Mouse (Mus musculus): Measurements from ENCODE around the gene Slc4a4. TPM values are rescaled to one million over a fixed set of nuclear protein-coding genes. Genes with fewer than 3 reads are reported as not detected.

Gene Slc4a4
- total RNA-seq, 2 experiments from 2014 or later, result 100 to 126 TPM

- intact Hi-C loops (cut with DNase I), result no loop called here
- DNase-seq (ENCODE audit: low spot score in 2 of 2), result no peak
Observed at GRCm38 (mm10) chr5:89218709-89219108, 332.1 kb downstream of the Slc4a4 start.

- intact Hi-C loops (cut with DNase I), result loop anchor here (5.0 kb wide), 3 partner anchors 294 to 429 kb away; partner anchors contain the start of gene Slc4a4
- no peak for DNase-seq (ENCODE audit: low spot score in 2 of 2)
Observed at GRCm38 (mm10) chr5:89221658-89222057, 335.0 kb downstream of the Slc4a4 start.

DNA sequence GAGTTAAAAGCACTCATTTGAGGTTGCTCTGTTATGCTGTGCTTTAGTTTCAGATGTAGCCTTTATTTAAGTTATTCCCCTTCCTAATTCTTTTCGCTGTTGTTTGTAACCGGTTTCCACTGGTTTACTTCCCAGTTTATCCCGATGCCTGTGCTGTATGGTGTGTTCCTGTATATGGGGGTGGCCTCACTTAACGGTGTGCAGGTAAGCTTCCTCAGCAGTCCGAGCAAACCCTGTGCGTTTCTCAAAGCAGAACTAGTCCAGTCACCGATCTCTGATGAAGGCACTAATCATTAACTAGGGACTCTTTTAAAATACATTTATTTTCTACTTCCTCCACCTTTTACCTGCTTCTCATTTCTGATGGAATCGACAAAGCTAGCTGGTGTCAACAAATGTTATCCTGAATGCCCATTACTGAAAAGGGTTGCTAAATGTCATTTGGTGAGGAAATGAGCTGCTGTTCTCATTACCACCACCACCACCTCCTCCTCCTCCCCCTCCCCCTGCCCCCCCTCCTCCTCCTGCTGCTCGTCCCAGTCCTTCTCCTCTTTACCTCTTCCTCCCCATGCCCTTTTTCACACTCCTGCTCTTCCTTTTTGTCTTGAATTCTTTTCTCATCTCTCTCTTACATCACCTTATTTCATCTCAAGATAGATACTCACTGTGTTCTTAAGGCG lies 336.6 kb downstream of the Slc4a4 start:
- intact Hi-C loops (cut with DNase I), result loop anchor here (5.0 kb wide), 3 partner anchors 296 to 431 kb away; partner anchors contain the start of gene Slc4a4
- no peak for DNase-seq (ENCODE audit: low spot score in 2 of 2)

DNA sequence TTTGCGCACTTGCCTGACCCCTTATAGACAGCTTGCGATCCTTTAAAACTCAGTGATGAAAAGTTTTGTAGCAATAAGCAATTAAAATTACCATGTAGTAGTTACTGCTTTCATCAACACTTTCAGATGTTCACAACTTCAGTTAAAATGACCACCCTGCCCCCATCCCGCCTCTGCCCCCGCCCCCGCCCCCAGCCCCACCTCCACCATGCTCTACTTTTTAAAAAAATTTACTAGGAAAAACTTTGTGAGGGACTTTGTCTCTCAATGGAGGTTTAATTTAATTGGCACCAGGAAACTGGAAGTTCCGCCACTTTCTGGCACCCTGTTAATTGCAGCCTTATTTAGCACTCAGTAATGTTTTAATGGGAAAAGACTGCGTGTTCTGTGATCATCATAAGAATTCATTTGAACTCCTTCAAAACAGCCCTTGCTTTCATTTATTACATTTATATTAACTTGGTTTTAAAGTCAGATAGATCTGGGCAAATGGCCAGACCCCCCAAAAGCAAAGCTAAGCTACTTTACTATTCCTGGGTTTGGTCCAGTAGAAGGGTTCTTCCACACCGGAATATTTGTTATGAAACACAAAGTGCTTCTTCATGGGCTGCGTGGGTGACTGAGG lies 337.2 kb downstream of the Slc4a4 start:
- DNase-seq (ENCODE audit: low spot score in 2 of 2), result no peak

DNA sequence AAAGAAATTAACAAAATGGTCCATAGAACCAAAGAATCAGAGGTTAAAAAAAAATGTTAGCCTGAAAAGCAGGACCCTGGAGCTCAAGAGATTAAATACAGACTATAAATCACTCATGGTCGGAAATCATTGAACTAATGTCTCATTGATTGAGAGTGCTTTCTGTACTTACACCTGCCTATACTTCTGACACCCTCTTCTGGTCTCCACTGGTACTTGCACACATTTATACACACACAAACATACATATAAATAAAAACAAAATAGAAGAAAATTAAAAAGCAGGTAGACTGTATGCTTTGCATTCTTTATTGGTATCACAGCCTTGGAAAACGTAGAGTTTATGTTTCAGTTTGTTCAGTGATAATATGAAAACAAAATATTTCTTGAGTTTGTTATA lies 341.3 kb downstream of the Slc4a4 start:
- intact Hi-C loops (cut with DNase I), result no loop called here
- no peak for DNase-seq (ENCODE audit: low spot score in 2 of 2)

More for the DNA sequence above, 337.2 kb downstream of the Slc4a4 start:
- intact Hi-C loops (cut with DNase I), result loop anchor here (5.0 kb wide), 3 partner anchors 297 to 432 kb away; partner anchors contain the start of gene Slc4a4

DNA sequence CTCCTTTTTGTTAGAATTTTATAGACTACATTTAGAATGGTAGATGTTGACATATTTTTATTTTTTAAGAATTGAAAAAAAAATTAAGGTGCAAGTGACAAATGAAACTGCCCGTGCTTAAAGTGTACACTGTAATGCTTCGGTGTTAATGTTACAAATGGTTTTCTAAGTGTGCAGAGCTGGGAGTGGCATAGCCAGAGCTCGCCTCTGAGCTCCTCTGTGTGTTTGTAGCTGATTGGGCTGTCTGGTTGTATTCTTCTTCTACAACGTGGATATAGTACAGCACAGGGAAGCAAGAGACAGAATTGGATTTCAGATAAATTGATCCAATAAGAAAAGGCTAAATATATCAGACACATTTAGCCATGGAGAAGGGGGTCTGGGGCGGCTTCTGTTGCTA lies 343.0 kb downstream of the Slc4a4 start:
- intact Hi-C loops (cut with DNase I), result no loop called here
- no peak for DNase-seq (ENCODE audit: low spot score in 2 of 2)

DNA sequence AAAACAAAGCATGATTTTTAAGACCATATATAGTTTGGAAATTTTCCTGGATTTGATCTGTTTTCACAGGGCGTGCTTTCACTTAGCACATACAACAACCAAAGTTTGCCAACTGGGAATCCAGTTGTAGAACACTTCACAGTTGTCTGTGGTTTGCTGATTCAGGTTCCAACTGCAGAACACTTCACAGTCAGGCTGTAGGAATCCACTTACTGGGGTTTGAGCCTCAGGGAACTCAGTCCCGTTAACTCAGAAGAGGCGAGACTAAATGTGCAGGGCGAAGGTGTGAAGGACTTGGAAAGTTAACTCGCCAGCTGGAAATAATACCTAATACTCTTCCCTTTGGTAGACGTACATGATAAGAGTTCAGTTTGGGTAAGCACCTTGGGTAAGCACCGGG lies 345.7 kb downstream of the Slc4a4 start:
- intact Hi-C loops (cut with DNase I), result no loop called here
- DNase-seq (ENCODE audit: low spot score in 2 of 2), result no peak

DNA sequence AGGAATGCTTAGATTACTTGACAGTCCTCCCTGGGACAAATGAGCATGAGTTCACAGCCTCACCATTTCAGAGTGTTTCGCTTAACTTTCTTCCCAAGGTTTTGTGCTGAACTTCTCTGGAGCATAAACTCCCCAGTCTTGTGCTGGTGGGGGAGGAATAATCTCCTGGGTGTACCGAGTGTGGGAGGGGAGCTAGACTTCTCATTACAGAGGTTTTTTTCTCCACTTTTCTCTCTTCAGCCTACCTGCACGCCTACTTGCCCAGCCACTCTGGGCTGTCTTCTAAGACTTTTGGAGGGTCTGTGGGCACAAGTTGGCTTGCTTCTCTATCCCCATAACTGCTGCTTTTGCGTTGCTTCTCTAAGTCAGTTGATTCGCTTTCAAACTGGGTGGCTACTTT lies 365.2 kb downstream of the Slc4a4 start:
- intact Hi-C loops (cut with DNase I), result no loop called here
- DNase-seq (ENCODE audit: low spot score in 2 of 2), result peak; percentile 10 to 28

DNA sequence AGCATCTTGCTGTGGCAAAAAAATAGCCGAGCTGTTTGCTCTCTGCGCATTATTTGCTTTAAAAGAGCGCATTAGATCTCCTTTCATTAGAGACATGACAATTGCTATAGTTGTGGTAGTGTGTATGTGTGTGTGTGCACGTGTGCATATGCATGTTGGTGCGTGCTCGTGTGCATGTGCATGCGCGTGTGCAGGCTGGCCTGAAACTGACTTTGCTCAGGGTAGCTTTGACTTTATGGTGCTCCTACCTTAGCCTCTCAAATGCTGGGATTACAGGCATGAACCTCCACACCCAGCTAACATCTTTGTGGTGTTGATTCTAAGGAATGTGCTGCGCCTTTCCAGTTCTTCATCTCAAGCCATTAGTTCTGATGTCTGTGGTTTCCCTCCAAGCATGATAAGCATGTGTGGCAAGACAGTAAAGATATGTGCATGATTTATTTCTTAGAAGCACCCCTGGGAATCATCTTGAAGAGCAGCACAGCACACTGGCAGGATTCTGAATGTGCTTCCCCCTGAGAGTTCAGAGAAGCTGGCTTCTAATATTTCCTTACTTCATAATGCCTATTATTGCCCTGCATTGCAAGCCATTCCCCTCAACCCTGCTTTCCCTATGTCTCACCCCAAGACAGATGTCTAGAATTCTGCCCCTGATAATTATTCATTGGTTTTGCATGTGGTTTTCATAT lies 373.3 kb downstream of the Slc4a4 start:
- DNase-seq (ENCODE audit: low spot score in 2 of 2), result no peak
- intact Hi-C loops (cut with DNase I), result no loop called here

- intact Hi-C loops (cut with DNase I), result no loop called here
- DNase-seq (ENCODE audit: low spot score in 2 of 2), result no peak
Observed at GRCm38 (mm10) chr5:89277049-89277448, 390.4 kb downstream of the Slc4a4 start.

- DNase-seq (ENCODE audit: low spot score in 2 of 2), result no peak
- intact Hi-C loops (cut with DNase I), result no loop called here
Observed at GRCm38 (mm10) chr5:89277616-89278015, 391.0 kb downstream of the Slc4a4 start.

DNA sequence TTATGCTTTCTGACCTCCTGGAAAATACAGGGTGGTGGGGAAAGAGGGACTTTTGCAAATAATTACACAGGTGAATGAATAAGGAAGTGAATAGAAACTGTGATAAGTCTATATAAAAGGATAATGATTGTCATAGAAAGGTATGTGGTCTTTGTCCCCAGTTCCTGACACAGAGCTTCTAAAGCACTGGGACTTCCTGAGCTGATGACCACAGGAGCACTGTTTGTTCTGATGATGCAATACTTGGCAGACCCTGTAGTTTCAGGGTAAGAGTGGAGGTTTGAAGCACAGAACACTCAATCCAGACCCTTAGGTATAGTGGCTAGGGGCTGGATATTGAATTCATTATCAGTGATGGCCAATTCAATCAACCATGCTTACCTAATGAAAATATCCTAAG lies 391.7 kb downstream of the Slc4a4 start:
- DNase-seq (ENCODE audit: low spot score in 2 of 2), result no peak
- intact Hi-C loops (cut with DNase I), result no loop called here

- intact Hi-C loops (cut with DNase I), result no loop called here
- no peak for DNase-seq (ENCODE audit: low spot score in 2 of 2)
Observed at GRCm38 (mm10) chr5:89280312-89280863, 393.8 kb downstream of the Slc4a4 start.

Other genes starting within 250 kb of the Slc4a4 start
- gene Grsf1, start 210.6 kb upstream of the Slc4a4 start, total RNA-seq (2021), result 100 to 1,000 TPM in 1 of 2 experiments, 10 to 100 TPM in 1; 97.4 to 104 TPM
- 10 to 100 TPM; 26.1 to 32.6 TPM for gene Mob1b, start 166.0 kb upstream of the Slc4a4 start, total RNA-seq (2021)
- gene Dck, start 121.8 kb upstream of the Slc4a4 start, total RNA-seq (2021), result 10 to 100 TPM; 15.0 to 16.0 TPM